Mouse (Mus musculus): ENCODE data around the gene Aebp2. TPM values are rescaled to one million over a fixed set of nuclear protein-coding genes. Genes with fewer than 3 reads are reported as not detected.
A peak's percentile ranks its signal among the peaks of the same experiment; 100 is the strongest.
"Not testable (repeated sequence)": the region's sequence is repeated elsewhere in the genome, so short reads cannot be mapped to it uniquely, and the experiment has no call there.

The Aebp2 gene
- 9.4 and 10.8 TPM in 2 replicates for polyA plus RNA-seq (2015; fragmentation: Nextera tagmentation; extraction: Ambion mirVana)

- Histone ChIP-seq H3K9me3 (ENCODE audit: low read length) (no peaks in the 10 kb centered on the region), H3K9ac (replicated peaks; ENCODE audit: low read length) (peak within 1 kb of the TSS; percentile 86), H3K27ac (ENCODE audit: low read length) (peak within 1 kb of the TSS; percentile 96), H3K4me2 (replicated peaks; ENCODE audit: low read depth, low read length) (peak within 1 kb of the TSS; percentile 82), H3K27me3 (ENCODE audit: insufficient read depth, low read length) (no peaks in the 10 kb centered on the region), H3K4me1 (ENCODE audit: insufficient read depth, low read length) (peaks cover 26% of the 10 kb centered on the region), H3K36me3 (ENCODE audit: insufficient read depth, low read length) (no peaks in the 10 kb centered on the region), H3K4me3 (ENCODE audit: low read length) (peak within 1 kb of the TSS; percentile 99)
- ATAC-seq (ENCODE audit: low FRiP score, low TSS enrichment): peak; percentile 5
- 45% methylated on average over 30 of the region's 30 CpGs for WGBS
These were observed at the start of gene Aebp2 for GRCm38 (mm10) chr6:140622391-140623225. TSS of gene Aebp2 (plus strand) at chr6:140622663.

- ATAC-seq (ENCODE audit: low FRiP score, low TSS enrichment): no peak
- Histone ChIP-seq H3K36me3 (ENCODE audit: insufficient read depth, low read length) (peaks cover 60% of the 10 kb centered on the region), H3K4me1 (ENCODE audit: insufficient read depth, low read length) (no peaks in the 10 kb centered on the region), H3K27me3 (ENCODE audit: insufficient read depth, low read length) (no peaks in the 10 kb centered on the region), H3K4me2 (replicated peaks; ENCODE audit: low read depth, low read length) (no peak overlapping the region), H3K9me3 (ENCODE audit: low read length) (no peaks in the 10 kb centered on the region), H3K4me3 (ENCODE audit: low read length) (no peak overlapping the region), H3K27ac (ENCODE audit: low read length) (no peak overlapping the region), H3K9ac (replicated peaks; ENCODE audit: low read length) (no peak overlapping the region)
- WGBS: 88% methylated on average over 3 of the region's 3 CpGs
These were observed 47.5 kb upstream of the Aebp2 start for GRCm38 (mm10) chr6:140574943-140575342.

GRCm38 (mm10) chr6:140576133-140576532, 46.3 kb upstream of the Aebp2 start:
- 46% methylated on average over 8 of the region's 8 CpGs for WGBS
- Histone ChIP-seq H3K27ac (ENCODE audit: low read length) (peak overlapping the region; percentile 40; the same call in 1 of the 2 replicates), H3K9ac (replicated peaks; ENCODE audit: low read length) (no peak overlapping the region), H3K27me3 (ENCODE audit: insufficient read depth, low read length) (no peaks in the 10 kb centered on the region), H3K36me3 (ENCODE audit: insufficient read depth, low read length) (peaks cover 55% of the 10 kb centered on the region), H3K4me3 (ENCODE audit: low read length) (no peak overlapping the region), H3K4me1 (ENCODE audit: insufficient read depth, low read length) (no peaks in the 10 kb centered on the region), H3K9me3 (ENCODE audit: low read length) (no peaks in the 10 kb centered on the region), H3K4me2 (replicated peaks; ENCODE audit: low read depth, low read length) (no peak overlapping the region)
- peak; percentile 69; the same call in 1 of the 2 replicates for ATAC-seq (ENCODE audit: low FRiP score, low TSS enrichment)

GRCm38 (mm10) chr6:140576961-140577821, 45.3 kb upstream of the Aebp2 start:
- 0 out of 2 replicates have a peak overlapping the region, but pooled peaks have one; percentile 40 for H3K27ac ChIP-seq (ENCODE audit: low read length)
- WGBS: 65% methylated on average over 18 of the region's 18 CpGs
- H3K4me3 ChIP-seq (ENCODE audit: low read length): no peak overlapping the region
- no peaks in the 10 kb centered on the region for H3K9me3 ChIP-seq (ENCODE audit: low read length)
- no peaks in the 10 kb centered on the region for H3K4me1 ChIP-seq (ENCODE audit: insufficient read depth, low read length)
- H3K9ac ChIP-seq (replicated peaks; ENCODE audit: low read length): no peak overlapping the region
- ATAC-seq (ENCODE audit: low FRiP score, low TSS enrichment): peak; percentile 85
- no peak overlapping the region for H3K4me2 ChIP-seq (replicated peaks; ENCODE audit: low read depth, low read length)
- H3K36me3 ChIP-seq (ENCODE audit: insufficient read depth, low read length): peaks cover 55% of the 10 kb centered on the region
- no peaks in the 10 kb centered on the region for H3K27me3 ChIP-seq (ENCODE audit: insufficient read depth, low read length)

GRCm38 (mm10) chr6:140577822-140578170, 44.7 kb upstream of the Aebp2 start:
- H3K9me3 ChIP-seq (ENCODE audit: low read length): no peaks in the 10 kb centered on the region
- H3K4me2 ChIP-seq (replicated peaks; ENCODE audit: low read depth, low read length): no peak overlapping the region
- H3K27me3 ChIP-seq (ENCODE audit: insufficient read depth, low read length): no peaks in the 10 kb centered on the region
- no peak overlapping the region for H3K27ac ChIP-seq (ENCODE audit: low read length)
- no peak overlapping the region for H3K9ac ChIP-seq (replicated peaks; ENCODE audit: low read length)
- no peaks in the 10 kb centered on the region for H3K4me1 ChIP-seq (ENCODE audit: insufficient read depth, low read length)
- no peak overlapping the region for H3K4me3 ChIP-seq (ENCODE audit: low read length)
- H3K36me3 ChIP-seq (ENCODE audit: insufficient read depth, low read length): peaks cover 56% of the 10 kb centered on the region
- no peak for ATAC-seq (ENCODE audit: low FRiP score, low TSS enrichment)
- WGBS: 92% methylated on average over 4 of the region's 4 CpGs

GRCm38 (mm10) chr6:140578985-140579384, 43.5 kb upstream of the Aebp2 start:
- peaks cover 51% of the 10 kb centered on the region for H3K36me3 ChIP-seq (ENCODE audit: insufficient read depth, low read length)
- not testable (repeated sequence) for H3K4me1 ChIP-seq (ENCODE audit: insufficient read depth, low read length); H3K4me2 ChIP-seq (replicated peaks; ENCODE audit: low read depth, low read length); H3K9me3 ChIP-seq (ENCODE audit: low read length); H3K4me3 ChIP-seq (ENCODE audit: low read length); H3K27ac ChIP-seq (ENCODE audit: low read length); H3K9ac ChIP-seq (replicated peaks; ENCODE audit: low read length); H3K27me3 ChIP-seq (ENCODE audit: insufficient read depth, low read length); ATAC-seq (ENCODE audit: low FRiP score, low TSS enrichment)

- Histone ChIP-seq H3K9me3 (ENCODE audit: low read length) (no peaks in the 10 kb centered on the region), H3K9ac (replicated peaks; ENCODE audit: low read length) (no peak overlapping the region), H3K36me3 (ENCODE audit: insufficient read depth, low read length) (peaks cover 44% of the 10 kb centered on the region), H3K27ac (ENCODE audit: low read length) (no peak overlapping the region), H3K27me3 (ENCODE audit: insufficient read depth, low read length) (no peaks in the 10 kb centered on the region), H3K4me2 (replicated peaks; ENCODE audit: low read depth, low read length) (no peak overlapping the region), H3K4me3 (ENCODE audit: low read length) (no peak overlapping the region), H3K4me1 (ENCODE audit: insufficient read depth, low read length) (no peaks in the 10 kb centered on the region)
- no peak for ATAC-seq (ENCODE audit: low FRiP score, low TSS enrichment)
- WGBS: 86% methylated on average over 4 of the region's 4 CpGs
These were observed 42.3 kb upstream of the Aebp2 start for GRCm38 (mm10) chr6:140580170-140580569.

GRCm38 (mm10) chr6:140586714-140587259, 35.7 kb upstream of the Aebp2 start:
- Histone ChIP-seq H3K36me3 (ENCODE audit: insufficient read depth, low read length) (peaks cover 53% of the 10 kb centered on the region), H3K4me1 (ENCODE audit: insufficient read depth, low read length) (no peaks in the 10 kb centered on the region), H3K9me3 (ENCODE audit: low read length) (no peaks in the 10 kb centered on the region), H3K27ac (ENCODE audit: low read length) (no peak overlapping the region), H3K27me3 (ENCODE audit: insufficient read depth, low read length) (no peaks in the 10 kb centered on the region), H3K4me2 (replicated peaks; ENCODE audit: low read depth, low read length) (no peak overlapping the region), H3K4me3 (ENCODE audit: low read length) (no peak overlapping the region), H3K9ac (replicated peaks; ENCODE audit: low read length) (no peak overlapping the region)
- WGBS: 79% methylated on average over 8 of the region's 8 CpGs
- peak; percentile 29; the same call in 1 of the 2 replicates for ATAC-seq (ENCODE audit: low FRiP score, low TSS enrichment)

- Histone ChIP-seq H3K27me3 (ENCODE audit: insufficient read depth, low read length) (no peaks in the 10 kb centered on the region), H3K9ac (replicated peaks; ENCODE audit: low read length) (no peak overlapping the region), H3K4me3 (ENCODE audit: low read length) (no peak overlapping the region), H3K27ac (ENCODE audit: low read length) (no peak overlapping the region), H3K4me2 (replicated peaks; ENCODE audit: low read depth, low read length) (no peak overlapping the region), H3K9me3 (ENCODE audit: low read length) (no peaks in the 10 kb centered on the region), H3K36me3 (ENCODE audit: insufficient read depth, low read length) (peaks cover 63% of the 10 kb centered on the region), H3K4me1 (ENCODE audit: insufficient read depth, low read length) (no peaks in the 10 kb centered on the region)
- 89% methylated on average over 5 of the region's 5 CpGs for WGBS
- ATAC-seq (ENCODE audit: low FRiP score, low TSS enrichment): no peak
These were observed 31.1 kb upstream of the Aebp2 start for GRCm38 (mm10) chr6:140591331-140591730.
